Mouse (Mus musculus): Measurements from ENCODE around the gene Kif5c.

- no peak for TF ChIP-seq CTCF (IDR thresholded peaks at IDR 0.05; ENCODE audit: insufficient read depth, low read depth, low read length)
- TF ChIP-seq POLR2A (IDR thresholded peaks at IDR 0.05; ENCODE audit: insufficient read depth, low read depth, low read length): no peak
Measured at GRCm38 (mm10) chr2:49746947-49747346, 127.8 kb downstream of the Kif5c start.

Data from olfactory bulb, adult 2 months (tissue).